Mouse (Mus musculus): ENCODE measurements at regions not wholly inside any gene's neighbourhood (a gene's known extent, or its start where the extent isn't known, plus 50 kb on each side); places are given as distances from the start of the nearest gene placed in this dataset.

DNA sequence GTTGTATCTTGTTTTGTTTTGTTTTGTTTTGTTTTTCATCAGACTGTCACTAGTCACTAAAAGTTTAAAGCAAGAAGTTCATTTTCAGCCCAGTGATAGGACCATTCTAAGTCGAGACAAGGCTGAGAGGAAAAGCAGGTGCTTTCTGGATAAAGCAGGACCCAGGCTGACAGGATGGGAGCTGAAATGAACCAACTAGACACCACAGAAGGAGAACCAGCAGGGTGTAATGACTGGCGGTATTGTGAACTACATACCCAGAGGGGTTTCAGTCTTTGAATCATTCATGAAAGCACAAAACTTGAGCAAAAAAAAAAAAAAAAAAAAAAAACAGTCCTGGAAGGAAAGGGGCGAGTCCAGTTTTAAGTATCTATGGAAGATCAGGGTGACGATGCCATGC lies 75.9 kb upstream of the Tenm4 start:
- DNase-seq (ENCODE audit: low spot score): no peak

DNA sequence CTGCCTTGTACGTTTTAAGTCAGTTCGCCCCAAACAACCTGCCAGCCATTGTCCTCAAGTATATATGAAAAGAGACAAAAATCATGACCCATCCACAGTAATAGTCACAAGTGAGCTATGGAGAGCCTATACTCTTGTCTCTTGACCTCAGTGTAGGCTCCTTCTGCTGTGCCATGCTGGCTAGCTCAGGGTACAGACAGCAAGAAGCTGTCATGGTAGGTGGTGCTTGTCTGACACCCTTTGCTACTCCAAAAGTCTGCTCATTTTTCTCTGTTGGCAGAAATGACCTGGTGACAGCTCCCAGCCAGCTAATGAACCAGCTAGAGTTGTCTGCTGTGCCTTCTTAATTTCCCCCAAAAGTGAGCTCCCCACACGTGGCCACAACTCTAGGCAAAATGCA lies 75.3 kb upstream of the Tenm4 start:
- no peak for DNase-seq (ENCODE audit: low spot score)

DNA sequence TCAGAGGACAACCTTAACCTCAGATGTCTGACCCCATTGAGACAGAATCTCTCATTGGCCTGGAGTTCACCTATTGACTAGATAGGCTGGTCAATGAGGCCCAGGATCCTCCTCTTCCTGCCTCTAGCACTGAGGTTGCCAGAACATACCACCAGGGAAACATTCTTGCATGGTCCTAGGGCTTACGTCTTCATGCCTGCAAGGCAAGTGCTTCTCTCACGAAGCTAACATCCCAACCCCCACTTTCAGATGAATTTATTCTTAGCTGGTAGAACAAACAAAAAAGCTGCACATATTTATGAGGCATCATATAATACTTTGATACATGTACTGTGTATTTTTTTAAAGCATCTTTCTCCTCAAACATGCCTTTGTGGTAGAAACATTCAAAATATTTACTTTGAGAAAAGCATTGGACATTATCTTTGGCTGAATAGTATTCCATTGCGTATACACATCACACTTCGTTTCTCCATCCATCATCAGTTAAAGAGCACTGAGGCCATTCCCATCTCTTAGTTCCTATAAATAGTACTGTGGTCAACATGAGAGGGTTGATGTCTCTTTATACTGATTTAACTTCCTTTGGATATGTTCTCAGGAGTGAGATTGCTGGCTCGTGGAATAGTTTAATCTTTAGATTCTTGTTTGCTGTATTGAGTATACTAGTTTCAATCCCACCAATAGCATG lies 72.2 kb upstream of the Tenm4 start:
- DNase-seq (ENCODE audit: low spot score): no peak

DNA sequence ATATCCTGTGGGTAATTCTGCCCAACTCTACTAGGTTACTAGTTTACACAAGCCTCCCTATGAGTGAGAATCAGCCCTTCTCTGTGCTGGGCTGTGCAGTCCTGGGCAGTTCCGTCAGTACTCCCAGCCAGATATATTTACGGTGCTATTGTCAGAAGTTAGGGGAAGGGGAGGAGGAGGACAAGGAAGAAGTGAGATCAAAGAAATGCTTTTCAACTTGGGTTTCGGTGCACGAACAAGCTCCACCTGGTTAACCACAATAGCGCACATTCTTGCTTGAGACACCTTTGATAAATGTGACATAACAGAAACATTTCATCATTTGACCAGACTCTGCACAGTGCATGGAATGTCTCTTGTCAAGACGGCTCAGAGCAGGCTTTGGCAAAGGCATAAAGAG lies 68.3 kb upstream of the Tenm4 start:
- no peak for DNase-seq (ENCODE audit: low spot score)

DNA sequence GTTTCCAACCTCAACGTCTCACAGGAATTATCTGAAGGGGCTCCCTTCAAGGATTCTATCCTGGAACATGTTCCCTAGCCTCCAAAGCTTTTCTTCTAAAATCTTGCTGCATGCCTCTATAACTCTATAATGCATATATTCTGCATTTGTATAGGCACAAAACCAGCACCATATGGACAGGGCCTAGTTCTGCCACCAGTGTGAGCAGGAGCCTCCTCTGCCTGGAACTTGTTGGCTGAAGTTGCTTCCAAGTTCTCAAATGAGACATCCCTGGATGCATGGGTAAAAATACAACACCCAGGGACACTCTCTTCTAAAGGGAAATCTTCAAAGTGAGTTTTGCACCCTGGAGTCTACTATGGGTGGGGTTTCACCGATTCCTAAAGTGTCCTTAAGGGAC lies 62.3 kb upstream of the Tenm4 start:
- DNase-seq (ENCODE audit: low spot score): no peak

DNA sequence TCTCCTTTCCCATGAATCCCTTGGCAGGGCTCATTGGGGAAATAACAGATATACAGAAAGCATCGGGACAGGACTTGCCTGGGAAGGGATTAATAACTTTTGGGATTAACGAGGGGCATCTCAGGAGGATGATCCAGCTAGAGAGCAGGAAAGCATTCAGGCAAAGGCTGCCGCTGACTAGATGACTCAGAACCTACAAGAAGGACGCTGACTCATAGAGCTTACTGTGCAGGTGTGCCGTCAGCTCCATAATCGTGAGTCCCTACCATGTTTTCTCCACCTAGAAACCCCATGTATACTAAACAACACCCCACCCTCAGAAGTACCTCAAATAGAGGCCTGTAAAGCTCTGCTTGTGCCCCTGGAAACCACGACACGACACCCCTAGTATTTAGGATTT lies 50.9 kb upstream of the Tenm4 start:
- no peak for DNase-seq (ENCODE audit: low spot score)
